Mouse (Mus musculus) urinary bladder, adult 18-20 months (tissue): ENCODE data around the gene Ficd.
"Not testable (repeated sequence)": the region's sequence is repeated elsewhere in the genome, so short reads cannot be mapped to it uniquely, and the experiment has no call there.

Source experiments
- DNase-seq, 2 experiments: peaks; one replicate each; pipeline ENCODE4 v3.0.0; 2022; ENCODE audit warnings: low spot score in 2 of 2, mixed read lengths in 2 of 2

The Ficd gene

GRCm38 (mm10) chr5:113773664-113774063, 38.1 kb downstream of the Ficd start:
- DNase-seq = peak; percentile 82 to 84

- no peak for DNase-seq
Measured at GRCm38 (mm10) chr5:113775585-113775984, 40.0 kb downstream of the Ficd start.

- DNase-seq = no peak
Measured at GRCm38 (mm10) chr5:113776128-113776895, 40.7 kb downstream of the Ficd start.

- no peak for DNase-seq
Measured at GRCm38 (mm10) chr5:113776896-113777226, 41.3 kb downstream of the Ficd start.

GRCm38 (mm10) chr5:113777728-113778127, 42.1 kb downstream of the Ficd start:
- DNase-seq = not testable (repeated sequence)

GRCm38 (mm10) chr5:113779569-113779968, 44.0 kb downstream of the Ficd start:
- no peak for DNase-seq

GRCm38 (mm10) chr5:113780082-113780752, 44.6 kb downstream of the Ficd start:
- no peak for DNase-seq

- no peak for DNase-seq
Measured at GRCm38 (mm10) chr5:113780763-113781162, 45.2 kb downstream of the Ficd start.

- no peak for DNase-seq
Measured at GRCm38 (mm10) chr5:113781254-113781653, 45.7 kb downstream of the Ficd start.

GRCm38 (mm10) chr5:113781875-113782274, 46.3 kb downstream of the Ficd start:
- no peak for DNase-seq

GRCm38 (mm10) chr5:113782624-113783023, 47.0 kb downstream of the Ficd start:
- no peak for DNase-seq

GRCm38 (mm10) chr5:113783581-113784001, 48.0 kb downstream of the Ficd start:
- peak in 1 of 2 experiments; percentile 42 for DNase-seq

- DNase-seq = not testable (repeated sequence)
Measured at GRCm38 (mm10) chr5:113784104-113784503, 48.5 kb downstream of the Ficd start.

GRCm38 (mm10) chr5:113786985-113787384, 51.4 kb downstream of the Ficd start:
- no peak for DNase-seq

GRCm38 (mm10) chr5:113788645-113789044, 53.0 kb downstream of the Ficd start:
- no peak for DNase-seq

- peak in 1 of 2 experiments; percentile 30 for DNase-seq
Measured at GRCm38 (mm10) chr5:113789075-113789788, 53.6 kb downstream of the Ficd start.
